Mouse (Mus musculus): ENCODE results near the gene Ebf1. TPM values are rescaled to one million over a fixed set of nuclear protein-coding genes. Genes with fewer than 3 reads are reported as not detected.
A peak's percentile ranks its signal among the peaks of the same experiment; 100 is the strongest.

Ebf1 gene
- polyA plus RNA-seq, 1 experiment from 2014 or later = 43.7 TPM

GRCm38 (mm10) chr11:44624564-44624963, 7.4 kb downstream of the Ebf1 start:
- Histone ChIP-seq H3K9me3 (ENCODE audit: control insufficient read depth, low read length) (0 out of 2 replicates have a peak, but pooled peaks cover 2% of the 10 kb centered on the region), H3K27me3 (replicated peaks; ENCODE audit: control insufficient read depth, insufficient read depth, low read length) (peaks cover 59% of the 10 kb centered on the region), H3K4me1 (replicated peaks; ENCODE audit: control insufficient read depth, insufficient read depth, low read length) (peaks cover 10% of the 10 kb centered on the region), H3K4me3 (replicated peaks; ENCODE audit: low read length) (no peak overlapping the region), H3K4me2 (ENCODE audit: low read length) (no peak overlapping the region), H3K27ac (ENCODE audit: low read length) (no peak overlapping the region), H3K9ac (replicated peaks; ENCODE audit: low read depth, low read length) (no peak overlapping the region), H3K36me3 (ENCODE audit: control insufficient read depth, insufficient read depth) (no peaks in the 10 kb centered on the region)
- WGBS = 80% methylated on average over 5 of the region's 5 CpGs
- no peak for ATAC-seq

DNA sequence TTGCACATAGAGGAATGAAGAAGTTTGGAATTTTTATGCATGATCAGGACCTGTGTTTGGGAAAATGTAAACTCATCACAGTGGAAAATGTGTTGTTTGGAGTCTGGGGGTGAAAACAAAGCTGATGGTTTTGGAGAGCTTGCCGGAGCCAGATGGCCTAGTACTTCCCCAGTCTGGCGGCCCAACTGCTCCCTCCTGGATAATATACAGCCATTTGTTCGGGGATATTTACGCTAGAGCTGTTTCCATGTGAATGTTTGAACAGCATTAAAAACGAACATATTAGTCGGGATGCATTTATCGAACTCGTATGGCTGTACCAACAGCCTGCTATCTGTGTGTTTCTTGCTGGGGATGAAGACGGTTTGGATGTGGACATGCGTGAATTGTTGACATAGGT, 8.9 kb downstream of the Ebf1 start:
- no peaks in the 10 kb centered on the region for H3K36me3 ChIP-seq (ENCODE audit: control insufficient read depth, insufficient read depth)
- H3K27ac ChIP-seq (ENCODE audit: low read length) = no peak overlapping the region
- no peak overlapping the region for H3K9ac ChIP-seq (replicated peaks; ENCODE audit: low read depth, low read length)
- H3K4me1 ChIP-seq (replicated peaks; ENCODE audit: control insufficient read depth, insufficient read depth, low read length) = peaks cover 5% of the 10 kb centered on the region; the same call in 1 of the 2 replicates
- peak; percentile 88 for ATAC-seq
- peak overlapping the region; percentile 5; the same call in 1 of the 2 replicates for H3K4me2 ChIP-seq (ENCODE audit: low read length)
- WGBS = 51% methylated on average over 10 of the region's 10 CpGs
- H3K27me3 ChIP-seq (replicated peaks; ENCODE audit: control insufficient read depth, insufficient read depth, low read length) = peaks cover 57% of the 10 kb centered on the region
- H3K9me3 ChIP-seq (ENCODE audit: control insufficient read depth, low read length) = 0 out of 2 replicates have a peak, but pooled peaks cover 2% of the 10 kb centered on the region
- no peak overlapping the region for H3K4me3 ChIP-seq (replicated peaks; ENCODE audit: low read length)

DNA sequence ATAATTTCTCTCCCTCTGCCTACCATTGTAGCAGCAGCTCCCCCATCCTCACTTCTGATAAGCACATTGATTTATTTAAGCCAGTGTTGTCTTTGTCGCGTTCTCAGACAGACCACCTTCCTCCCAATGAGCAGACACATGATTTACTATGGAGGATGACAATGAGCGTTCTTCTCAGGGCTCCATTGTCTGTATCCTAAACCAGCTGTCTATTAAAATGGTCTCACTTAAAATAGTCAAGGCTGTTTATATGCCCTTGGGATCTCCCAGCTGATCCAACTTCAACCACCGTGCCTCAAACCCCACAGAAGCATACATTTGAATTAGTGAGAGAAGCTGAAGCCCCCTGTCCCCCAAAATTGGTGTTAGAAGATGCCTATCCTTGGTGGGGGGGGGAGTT, 11.3 kb downstream of the Ebf1 start:
- H3K4me3 ChIP-seq (replicated peaks; ENCODE audit: low read length) = no peak overlapping the region
- H3K9ac ChIP-seq (replicated peaks; ENCODE audit: low read depth, low read length) = no peak overlapping the region
- 76% methylated on average over 4 of the region's 4 CpGs for WGBS
- no peaks in the 10 kb centered on the region for H3K9me3 ChIP-seq (ENCODE audit: control insufficient read depth, low read length)
- no peaks in the 10 kb centered on the region for H3K36me3 ChIP-seq (ENCODE audit: control insufficient read depth, insufficient read depth)
- H3K4me1 ChIP-seq (replicated peaks; ENCODE audit: control insufficient read depth, insufficient read depth, low read length) = peaks cover 5% of the 10 kb centered on the region; the same call in 1 of the 2 replicates
- no peak overlapping the region for H3K4me2 ChIP-seq (ENCODE audit: low read length)
- H3K27me3 ChIP-seq (replicated peaks; ENCODE audit: control insufficient read depth, insufficient read depth, low read length) = peaks cover 47% of the 10 kb centered on the region
- H3K27ac ChIP-seq (ENCODE audit: low read length) = no peak overlapping the region
- no peak for ATAC-seq

- H3K9ac ChIP-seq (replicated peaks; ENCODE audit: low read depth, low read length) = no peak overlapping the region
- no peaks in the 10 kb centered on the region for H3K9me3 ChIP-seq (ENCODE audit: control insufficient read depth, low read length)
- 70% methylated on average over 15 of the region's 15 CpGs for WGBS
- no peak overlapping the region for H3K27ac ChIP-seq (ENCODE audit: low read length)
- no peak overlapping the region for H3K4me2 ChIP-seq (ENCODE audit: low read length)
- ATAC-seq = no peak
- H3K4me3 ChIP-seq (replicated peaks; ENCODE audit: low read length) = no peak overlapping the region
- no peaks in the 10 kb centered on the region for H3K36me3 ChIP-seq (ENCODE audit: control insufficient read depth, insufficient read depth)
- H3K4me1 ChIP-seq (replicated peaks; ENCODE audit: control insufficient read depth, insufficient read depth, low read length) = peaks cover 10% of the 10 kb centered on the region
- peaks cover 31% of the 10 kb centered on the region for H3K27me3 ChIP-seq (replicated peaks; ENCODE audit: control insufficient read depth, insufficient read depth, low read length)
Measured at GRCm38 (mm10) chr11:44632064-44632968, 15.2 kb downstream of the Ebf1 start.

GRCm38 (mm10) chr11:44633001-44633693, 16.0 kb downstream of the Ebf1 start:
- no peaks in the 10 kb centered on the region for H3K9me3 ChIP-seq (ENCODE audit: control insufficient read depth, low read length)
- no peak overlapping the region for H3K9ac ChIP-seq (replicated peaks; ENCODE audit: low read depth, low read length)
- H3K36me3 ChIP-seq (ENCODE audit: control insufficient read depth, insufficient read depth) = no peaks in the 10 kb centered on the region
- no peak overlapping the region for H3K4me2 ChIP-seq (ENCODE audit: low read length)
- 88% methylated on average over 2 of the region's 2 CpGs for WGBS
- peaks cover 10% of the 10 kb centered on the region for H3K4me1 ChIP-seq (replicated peaks; ENCODE audit: control insufficient read depth, insufficient read depth, low read length)
- no peak overlapping the region for H3K27ac ChIP-seq (ENCODE audit: low read length)
- H3K4me3 ChIP-seq (replicated peaks; ENCODE audit: low read length) = no peak overlapping the region
- no peak for ATAC-seq
- H3K27me3 ChIP-seq (replicated peaks; ENCODE audit: control insufficient read depth, insufficient read depth, low read length) = peaks cover 25% of the 10 kb centered on the region

- ATAC-seq = no peak
- Histone ChIP-seq H3K27me3 (replicated peaks; ENCODE audit: control insufficient read depth, insufficient read depth, low read length) (peaks cover 12% of the 10 kb centered on the region; the same call in 1 of the 2 replicates), H3K9ac (replicated peaks; ENCODE audit: low read depth, low read length) (no peak overlapping the region), H3K36me3 (ENCODE audit: control insufficient read depth, insufficient read depth) (no peaks in the 10 kb centered on the region), H3K27ac (ENCODE audit: low read length) (no peak overlapping the region), H3K4me1 (replicated peaks; ENCODE audit: control insufficient read depth, insufficient read depth, low read length) (peaks cover 10% of the 10 kb centered on the region), H3K9me3 (ENCODE audit: control insufficient read depth, low read length) (no peaks in the 10 kb centered on the region), H3K4me2 (ENCODE audit: low read length) (no peak overlapping the region), H3K4me3 (replicated peaks; ENCODE audit: low read length) (no peak overlapping the region)
- WGBS = 57% methylated on average over 6 of the region's 6 CpGs
Measured at GRCm38 (mm10) chr11:44634552-44635193, 17.6 kb downstream of the Ebf1 start.

- Histone ChIP-seq H3K27me3 (replicated peaks; ENCODE audit: control insufficient read depth, insufficient read depth, low read length) (peaks cover 8% of the 10 kb centered on the region), H3K4me3 (replicated peaks; ENCODE audit: low read length) (no peak overlapping the region), H3K36me3 (ENCODE audit: control insufficient read depth, insufficient read depth) (no peaks in the 10 kb centered on the region), H3K9me3 (ENCODE audit: control insufficient read depth, low read length) (no peaks in the 10 kb centered on the region), H3K4me2 (ENCODE audit: low read length) (no peak overlapping the region), H3K9ac (replicated peaks; ENCODE audit: low read depth, low read length) (no peak overlapping the region), H3K4me1 (replicated peaks; ENCODE audit: control insufficient read depth, insufficient read depth, low read length) (peaks cover 7% of the 10 kb centered on the region), H3K27ac (ENCODE audit: low read length) (no peak overlapping the region)
- no peak for ATAC-seq
- WGBS = 83% methylated on average over 1 of the region's 1 CpGs
Measured at GRCm38 (mm10) chr11:44636241-44636640, 19.1 kb downstream of the Ebf1 start.

GRCm38 (mm10) chr11:44638193-44638754, 21.2 kb downstream of the Ebf1 start:
- WGBS = 79% methylated on average over 4 of the region's 4 CpGs
- H3K9ac ChIP-seq (replicated peaks; ENCODE audit: low read depth, low read length) = no peak overlapping the region
- no peak overlapping the region for H3K4me3 ChIP-seq (replicated peaks; ENCODE audit: low read length)
- H3K4me1 ChIP-seq (replicated peaks; ENCODE audit: control insufficient read depth, insufficient read depth, low read length) = peaks cover 8% of the 10 kb centered on the region
- H3K36me3 ChIP-seq (ENCODE audit: control insufficient read depth, insufficient read depth) = no peaks in the 10 kb centered on the region
- peaks cover 8% of the 10 kb centered on the region for H3K27me3 ChIP-seq (replicated peaks; ENCODE audit: control insufficient read depth, insufficient read depth, low read length)
- H3K4me2 ChIP-seq (ENCODE audit: low read length) = no peak overlapping the region
- no peak overlapping the region for H3K27ac ChIP-seq (ENCODE audit: low read length)
- no peak for ATAC-seq
- H3K9me3 ChIP-seq (ENCODE audit: control insufficient read depth, low read length) = no peaks in the 10 kb centered on the region

DNA sequence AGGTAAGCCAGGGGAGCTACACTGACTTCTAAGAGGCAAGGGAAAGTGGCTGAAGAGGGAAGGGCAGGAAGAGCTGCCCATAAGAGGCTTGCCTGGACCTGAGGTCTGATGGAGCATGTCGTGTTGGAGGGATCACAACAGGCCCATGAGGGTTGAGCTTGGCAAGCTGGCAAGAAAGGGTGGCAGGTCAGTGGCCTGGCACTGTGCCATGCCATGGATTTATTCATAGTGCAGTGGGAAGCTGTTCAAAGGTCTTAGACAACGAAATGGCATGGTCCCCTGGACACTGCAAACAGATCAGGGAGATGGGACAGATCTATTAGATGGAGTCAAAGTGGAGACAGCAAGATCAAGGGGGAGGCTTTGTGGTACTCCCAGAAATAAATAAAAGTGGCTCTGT, 24.4 kb downstream of the Ebf1 start:
- Histone ChIP-seq H3K27ac (ENCODE audit: low read length) (no peak overlapping the region), H3K4me2 (ENCODE audit: low read length) (no peak overlapping the region), H3K9me3 (ENCODE audit: control insufficient read depth, low read length) (no peaks in the 10 kb centered on the region), H3K4me1 (replicated peaks; ENCODE audit: control insufficient read depth, insufficient read depth, low read length) (0 out of 2 replicates have a peak, but pooled peaks cover 3% of the 10 kb centered on the region), H3K9ac (replicated peaks; ENCODE audit: low read depth, low read length) (no peak overlapping the region), H3K27me3 (replicated peaks; ENCODE audit: control insufficient read depth, insufficient read depth, low read length) (peaks cover 14% of the 10 kb centered on the region), H3K36me3 (ENCODE audit: control insufficient read depth, insufficient read depth) (no peaks in the 10 kb centered on the region), H3K4me3 (replicated peaks; ENCODE audit: low read length) (no peak overlapping the region)
- no peak for ATAC-seq
- WGBS = 69% methylated on average over 2 of the region's 2 CpGs
